Mouse (Mus musculus) hindbrain, postnatal 0 days (tissue): ENCODE measurements around the gene Rab42. TPM values are rescaled to one million over a fixed set of nuclear protein-coding genes. Genes with fewer than 3 reads are reported as not detected.

Experiments used
- ATAC-seq: fragments of 200-750 bp; cut with Nextera tagmentation; 2 replicates; pipeline ENCODE4 v1.8.0; 2017; ENCODE audit warnings: mild to moderate bottlenecking, moderate TSS enrichment, moderate library complexity
- DNase-seq: peaks from one replicate; pipeline ENCODE4 v3.0.0-alpha.2; 2015; ENCODE audit warnings: low spot score
- H3K27ac ChIP-seq: fragments of 300-500 bp; sonication (generic); 2 replicates; pipeline ENCODE4 v1.5.1; 2014; ENCODE audit warnings: mild to moderate bottlenecking
- H3K27me3 ChIP-seq: fragments of 300-500 bp; sonication (generic); 2 replicates; pipeline ENCODE4 v1.6.1; 2014; ENCODE audit warnings: low read length, mixed read lengths; ENCODE audit not compliant: insufficient read depth
- H3K36me3 ChIP-seq: fragments of 300-500 bp; sonication (generic); 2 replicates; pipeline ENCODE4 v1.6.1; 2014; ENCODE audit warnings: low read length, mixed read lengths; ENCODE audit not compliant: insufficient read depth
- H3K4me1 ChIP-seq: fragments of 300-500 bp; sonication (generic); 2 replicates; pipeline ENCODE4 v1.6.1; 2014; ENCODE audit warnings: antibody characterized with exemption, low read length, mixed read lengths; ENCODE audit not compliant: insufficient read depth
- H3K4me2 ChIP-seq: fragments of 300-500 bp; sonication (generic); 2 replicates; pipeline ENCODE4 v1.6.1; 2014; ENCODE audit warnings: low read depth, mild to moderate bottlenecking, low read length, moderate library complexity, mixed read lengths
- H3K4me3 ChIP-seq: fragments of 300-500 bp; sonication (generic); 2 replicates; pipeline ENCODE4 v1.5.1; 2014; ENCODE audit warnings: low read length
- H3K9ac ChIP-seq: fragments of 300-500 bp; sonication (generic); replicated peaks from 2 replicates; pipeline ENCODE4 v1.6.1; 2014; ENCODE audit warnings: mild to moderate bottlenecking, low read length, moderate library complexity, mixed read lengths
- H3K9me3 ChIP-seq: fragments of 300-500 bp; sonication (generic); 2 replicates; pipeline ENCODE4 v1.6.1; 2016; ENCODE audit warnings: low read length, mixed read lengths
- CTCF ChIP-seq: IDR thresholded peaks from 2 replicates; pipeline ENCODE4 v1.5.1; 2016; ENCODE audit warnings: antibody characterized with exemption, control low read depth, low read depth
- WGBS: fragments of 180-500 bp; shearing (Covaris S2); extraction: QIAGEN DNeasy Blood & Tissue Kit; methylation state at CpG from one replicate; pipeline ENCODE4 v1.1.7; 2014; 5-methylcytosine and 5-hydroxymethylcytosine counted together
- polyA plus RNA-seq: library from polyadenylated mRNA; unstranded; fragments of >200 nt; fragmentation: Nextera tagmentation; extraction: Ambion mirVana; gene quantifications from 2 replicates; pipeline ENCODE4 v1.2.1, GENCODE M21; 2015
- total RNA-seq: library from RNA; depleted of rRNA; stranded (reverse); fragments of >200 nt; gene quantifications from 2 replicates; pipeline ENCODE4 v1.2.3, GENCODE M21; 2014

The Rab42 gene
- total and polyA plus RNA-seq, 2 experiments from 2014 or later: 5.1 to 5.4 TPM

GRCm38 (mm10) chr4:132332880-132333279 is 29.7 kb upstream of the Rab42 start:
- no peak overlapping the region for H3K4me2 ChIP-seq
- H3K36me3 ChIP-seq: peaks cover 17% of the 10 kb centered on the region
- 86% methylated on average over 6 of the region's 6 CpGs for WGBS
- no peaks in the 10 kb centered on the region for H3K27me3 ChIP-seq
- H3K4me1 ChIP-seq: peaks cover 8% of the 10 kb centered on the region
- TF ChIP-seq CTCF: no peak
- DNase-seq: no peak
- H3K4me3 ChIP-seq: no peak overlapping the region
- ATAC-seq: no peak
- H3K9me3 ChIP-seq: no peaks in the 10 kb centered on the region
- no peak overlapping the region for H3K9ac ChIP-seq
- H3K27ac ChIP-seq: no peak overlapping the region

- Histone ChIP-seq H3K27me3 (no peaks in the 10 kb centered on the region), H3K4me3 (no peak overlapping the region), H3K36me3 (peaks cover 17% of the 10 kb centered on the region), H3K27ac (no peak overlapping the region), H3K4me2 (no peak overlapping the region), H3K9me3 (no peaks in the 10 kb centered on the region), H3K4me1 (peaks cover 9% of the 10 kb centered on the region), H3K9ac (no peak overlapping the region)
- 76% methylated on average over 3 of the region's 3 CpGs for WGBS
- DNase-seq (no peak), ATAC-seq (no peak)
- no peak for TF ChIP-seq CTCF
Observed at GRCm38 (mm10) chr4:132331960-132332359, 28.8 kb upstream of the Rab42 start.

DNA sequence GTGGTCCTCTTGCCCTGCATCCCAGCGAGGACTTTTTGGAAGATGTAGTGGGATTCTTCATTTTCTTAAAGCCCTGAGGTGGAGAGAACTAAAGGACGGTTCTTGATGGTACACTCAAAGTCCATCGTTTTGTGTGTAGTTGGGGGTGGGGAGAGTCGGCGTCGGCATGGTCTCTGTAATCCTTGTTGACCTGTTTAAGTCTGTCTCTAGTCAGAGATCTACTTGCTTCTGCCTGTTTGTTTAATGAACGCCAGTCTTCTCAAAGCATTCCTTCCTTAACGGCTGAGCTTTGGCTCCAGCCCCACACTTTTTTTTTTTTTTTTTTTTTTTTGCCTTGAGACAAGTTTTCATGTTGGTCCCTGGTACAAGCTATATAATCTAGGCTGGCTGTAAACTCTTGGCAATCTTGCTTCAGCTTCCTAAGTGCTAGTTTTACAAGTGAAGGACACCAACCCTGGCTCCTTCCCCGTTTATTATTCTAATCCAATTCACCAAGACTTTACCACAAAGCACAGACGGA is 26.7 kb upstream of the Rab42 start:
- H3K4me2 ChIP-seq: peak overlapping the region; percentile 63
- DNase-seq (no peak), ATAC-seq (no peak)
- peak overlapping the region; percentile 74 for H3K4me3 ChIP-seq
- H3K4me1 ChIP-seq: peaks cover 9% of the 10 kb centered on the region
- H3K9ac ChIP-seq: peak overlapping the region; percentile 84
- 8% methylated on average over 10 of the region's 10 CpGs for WGBS
- no peaks in the 10 kb centered on the region for H3K27me3 ChIP-seq
- H3K27ac ChIP-seq: peak overlapping the region; percentile 87
- peaks cover 19% of the 10 kb centered on the region for H3K36me3 ChIP-seq
- TF ChIP-seq CTCF: no peak
- no peaks in the 10 kb centered on the region for H3K9me3 ChIP-seq

DNA sequence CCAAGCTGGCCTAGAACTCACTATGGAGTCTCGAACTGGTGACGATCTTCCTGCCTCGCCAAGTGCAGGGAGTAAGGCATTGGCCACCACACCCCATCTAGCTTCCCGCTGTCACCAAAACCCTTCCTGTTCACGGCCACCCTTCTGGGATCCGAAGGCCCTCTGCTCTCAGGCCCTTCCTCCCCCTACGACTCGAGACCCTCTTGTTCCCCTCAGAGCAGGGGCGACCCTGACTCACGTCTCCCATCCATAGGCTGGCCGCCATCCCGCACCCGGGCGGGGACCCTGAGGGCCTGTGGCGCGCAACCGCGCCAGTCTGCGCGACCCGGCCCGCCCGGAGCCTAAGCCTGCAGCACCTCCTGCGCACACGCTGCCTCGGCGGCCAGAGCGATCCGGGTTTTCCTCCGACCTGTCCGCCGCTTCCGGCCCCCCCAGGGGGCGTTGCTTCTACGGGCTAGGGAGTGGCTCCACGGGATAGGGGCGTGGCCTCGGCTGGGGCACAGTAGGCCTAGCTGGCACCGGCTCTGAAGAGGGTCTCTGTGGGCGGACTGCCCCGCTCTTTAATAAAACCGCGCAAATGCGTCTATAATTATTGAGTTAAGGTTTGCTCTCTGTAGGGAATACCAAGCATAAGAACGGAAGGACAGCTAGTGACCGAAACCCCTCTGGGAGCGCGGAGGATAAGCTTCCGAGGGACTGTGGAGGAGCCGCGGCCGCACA is 26.1 kb upstream of the Rab42 start, which contains the start of gene Trnau1ap:
Gene Trnau1ap (minus strand): TSS at position 424 of the 720 bp plus-strand sequence.
- Histone ChIP-seq H3K4me1 (peaks cover 9% of the 10 kb centered on the region), H3K27ac (peak within 1 kb of the TSS; percentile 87), H3K27me3 (no peaks in the 10 kb centered on the region), H3K9ac (peak within 1 kb of the TSS; percentile 84), H3K9me3 (no peaks in the 10 kb centered on the region), H3K4me3 (peak within 1 kb of the TSS; percentile 74), H3K4me2 (peak within 1 kb of the TSS; percentile 63), H3K36me3 (peaks cover 24% of the 10 kb centered on the region)
- WGBS: under 1% methylated on average over 52 of the region's 52 CpGs
- peak; percentile 96 for ATAC-seq
- peak; percentile 96 for DNase-seq
- TF ChIP-seq CTCF: no peak; the same call in 1 of the 2 replicates

- Histone ChIP-seq H3K4me1 (peaks cover 9% of the 10 kb centered on the region), H3K4me2 (peak overlapping the region; percentile 63), H3K27me3 (no peaks in the 10 kb centered on the region), H3K9ac (peak overlapping the region; percentile 84), H3K9me3 (no peaks in the 10 kb centered on the region), H3K4me3 (peak overlapping the region; percentile 74), H3K36me3 (peaks cover 23% of the 10 kb centered on the region; the same call in 1 of the 2 replicates), H3K27ac (peak overlapping the region; percentile 87; the same call in 1 of the 2 replicates)
- TF ChIP-seq CTCF: no peak
- no peak for DNase-seq
- WGBS: 41% methylated on average over 14 of the region's 14 CpGs
- no peak for ATAC-seq
Observed at GRCm38 (mm10) chr4:132328391-132328982, 25.3 kb upstream of the Rab42 start.

DNA sequence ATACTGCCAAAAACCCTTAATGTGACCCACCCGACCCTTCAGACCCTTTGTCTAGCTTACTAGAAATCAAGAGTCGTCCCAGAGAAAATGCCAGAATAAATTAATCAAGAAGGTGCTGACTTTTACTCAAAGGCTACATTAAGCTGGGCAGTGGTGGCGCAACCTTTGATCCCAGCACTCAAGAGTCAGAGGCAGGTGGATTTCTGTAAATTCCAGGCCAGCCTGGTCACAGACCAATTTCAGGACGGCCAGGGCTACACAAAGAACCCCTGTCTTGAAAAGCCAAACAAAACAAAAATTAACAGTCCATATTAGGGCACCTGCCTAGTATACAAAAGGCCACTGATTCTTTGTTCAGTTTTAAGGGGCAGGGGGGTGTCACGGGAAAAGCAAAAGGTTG is 23.3 kb upstream of the Rab42 start:
- Histone ChIP-seq H3K4me2 (no peak overlapping the region), H3K36me3 (peaks cover 16% of the 10 kb centered on the region), H3K9ac (no peak overlapping the region), H3K27ac (no peak overlapping the region), H3K4me3 (no peak overlapping the region), H3K4me1 (peaks cover 9% of the 10 kb centered on the region), H3K9me3 (no peaks in the 10 kb centered on the region), H3K27me3 (no peaks in the 10 kb centered on the region)
- WGBS: 77% methylated on average over 5 of the region's 5 CpGs
- DNase-seq: no peak
- no peak for ATAC-seq
- no peak for TF ChIP-seq CTCF
